Mouse (Mus musculus): Measurements from ENCODE around the gene Ifna13.

Ifna13 gene

GRCm38 (mm10) chr4:88644359-88644758 lies at the start of gene Ifna13:
Gene Ifna13 (minus strand): TSS chr4:88644459.
- no peak for DNase-seq

GRCm38 (mm10) chr4:88693392-88693791 lies 49.1 kb upstream of the Ifna13 start:
- no peak for DNase-seq

- no peak for DNase-seq
Measured at GRCm38 (mm10) chr4:88692537-88692936, 48.3 kb upstream of the Ifna13 start.

- no peak for DNase-seq
Measured at GRCm38 (mm10) chr4:88691259-88691658, 47.0 kb upstream of the Ifna13 start, which contains the start of gene Ifnab. Gene Ifnab (minus strand): TSS chr4:88691359.

GRCm38 (mm10) chr4:88683812-88684211 lies 39.6 kb upstream of the Ifna13 start, which contains the start of gene Ifna2:
Gene Ifna2 (minus strand): TSS chr4:88683912.
- DNase-seq: no peak

GRCm38 (mm10) chr4:88681353-88681752 lies 37.1 kb upstream of the Ifna13 start:
- no peak for DNase-seq

GRCm38 (mm10) chr4:88680362-88680761 lies 36.1 kb upstream of the Ifna13 start:
- no peak for DNase-seq

- DNase-seq: no peak
Measured at GRCm38 (mm10) chr4:88676824-88677223, 32.6 kb upstream of the Ifna13 start, which contains the start of gene Ifna16. Gene Ifna16 (minus strand): TSS chr4:88676924.

GRCm38 (mm10) chr4:88655461-88655860 lies 11.2 kb upstream of the Ifna13 start:
- no peak for DNase-seq

GRCm38 (mm10) chr4:88653644-88654043 lies 9.4 kb upstream of the Ifna13 start:
- no peak for DNase-seq

- no peak for DNase-seq
Measured at GRCm38 (mm10) chr4:88642526-88642925, 1.7 kb downstream of the Ifna13 start.

- DNase-seq: peak; percentile 80
Measured at GRCm38 (mm10) chr4:88641077-88641831, 3.0 kb downstream of the Ifna13 start.

- no peak for DNase-seq
Measured at GRCm38 (mm10) chr4:88640704-88641076, 3.6 kb downstream of the Ifna13 start.

- DNase-seq: no peak
Measured at GRCm38 (mm10) chr4:88634311-88634710, 9.9 kb downstream of the Ifna13 start, which contains the start of gene C87499. Gene C87499 (minus strand): TSS chr4:88634411.

- DNase-seq: no peak
Measured at GRCm38 (mm10) chr4:88603276-88603675, 41.0 kb downstream of the Ifna13 start, which contains the start of gene Ifna12. Gene Ifna12 (minus strand): TSS chr4:88603376.
